Mouse (Mus musculus) spleen, adult 2 months (tissue): ENCODE data around the gene Igsf21.

Source experiments
- CTCF ChIP-seq: fragments of 200-500 bp; IDR thresholded peaks from 2 replicates; pipeline ENCODE4 v1.5.1; 2011; ENCODE audit warnings: mild to moderate bottlenecking, inconsistent platforms; ENCODE audit not compliant: insufficient read depth, insufficient read length, insufficient replicate concordance; ENCODE audit errors: extremely low read depth
- POLR2A ChIP-seq: fragments of 200-500 bp; IDR thresholded peaks from 2 replicates; pipeline ENCODE4 v1.6.1; 2011; ENCODE audit warnings: low read depth, low read length, inconsistent platforms

DNA sequence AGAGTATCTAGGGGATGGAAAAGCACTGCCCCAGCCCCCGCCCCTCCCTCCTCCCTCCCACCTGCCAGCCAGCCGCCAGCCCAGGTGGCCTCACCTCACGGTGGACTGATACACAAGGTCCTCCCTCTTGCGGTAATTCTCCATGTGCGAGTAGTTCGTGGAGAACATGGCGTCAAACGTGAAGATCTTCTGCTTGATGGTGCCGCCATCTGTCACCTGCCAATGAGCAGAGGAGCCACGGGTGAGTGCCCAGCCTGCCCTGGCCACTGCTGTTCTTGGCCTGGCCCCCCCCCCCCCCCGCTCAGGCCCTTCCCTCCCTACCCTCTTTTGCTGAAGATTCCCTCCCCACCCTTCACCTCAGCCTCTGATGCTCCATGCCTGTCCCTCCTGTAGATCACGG lies 139.4 kb downstream of the Igsf21 start:
- TF ChIP-seq POLR2A, result no peak
- no peak for TF ChIP-seq CTCF
